Mouse (Mus musculus) lung, embryonic 16.5 days (tissue): ENCODE results near the gene Magt1. TPM values are rescaled to one million over a fixed set of nuclear protein-coding genes. Genes with fewer than 3 reads are reported as not detected.
A peak's percentile ranks its signal among the peaks of the same experiment; 100 is the strongest.
"Not testable (repeated sequence)": the region's sequence is repeated elsewhere in the genome, so short reads cannot be mapped to it uniquely, and the experiment has no call there.

Source experiments
- ATAC-seq: fragments of 200-750 bp; cut with Nextera tagmentation; 2 replicates; pipeline ENCODE4 v1.8.0; 2017; ENCODE audit warnings: low read depth, mild to moderate bottlenecking, moderate library complexity
- H3K27ac ChIP-seq: fragments of 300-500 bp; sonication (generic); 2 replicates; pipeline ENCODE4 v1.5.1; 2014; ENCODE audit warnings: mild to moderate bottlenecking, control low read depth, low read length
- H3K27me3 ChIP-seq: fragments of 300-500 bp; sonication (generic); 2 replicates; pipeline ENCODE4 v1.6.1; 2014; ENCODE audit warnings: low read depth, low read length, mixed read lengths; ENCODE audit not compliant: control insufficient read depth, insufficient read depth
- H3K36me3 ChIP-seq: fragments of 300-500 bp; sonication (generic); 2 replicates; pipeline ENCODE4 v1.6.1; 2014; ENCODE audit warnings: low read length; ENCODE audit not compliant: control insufficient read depth, insufficient read depth
- H3K4me1 ChIP-seq: fragments of 300-500 bp; sonication (generic); replicated peaks from 2 replicates; pipeline ENCODE4 v1.6.1; 2014; ENCODE audit warnings: low read length, mixed read lengths; ENCODE audit not compliant: control insufficient read depth, insufficient read depth
- H3K4me2 ChIP-seq: fragments of 300-500 bp; sonication (generic); 2 replicates; pipeline ENCODE4 v1.6.1; 2014; ENCODE audit warnings: low read depth, low read length, control low read depth
- H3K4me3 ChIP-seq: fragments of 300-500 bp; sonication (generic); 2 replicates; pipeline ENCODE4 v1.5.1; 2014; ENCODE audit warnings: mild to moderate bottlenecking, low read length, control low read depth
- H3K9ac ChIP-seq: fragments of 300-500 bp; sonication (generic); 2 replicates; pipeline ENCODE4 v1.6.1; 2014; ENCODE audit warnings: low read length, control low read depth
- H3K9me3 ChIP-seq: fragments of 300-500 bp; sonication (generic); 2 replicates; pipeline ENCODE4 v1.6.1; 2016; ENCODE audit warnings: low read length; ENCODE audit not compliant: control insufficient read depth
- WGBS: fragments of 180-500 bp; shearing (Covaris S2); extraction: QIAGEN DNeasy Blood & Tissue Kit; methylation state at CpG from one replicate; pipeline ENCODE4 v1.1.7; 2014; 5-methylcytosine and 5-hydroxymethylcytosine counted together
- polyA plus RNA-seq: library from polyadenylated mRNA; unstranded; fragments of >200 nt; fragmentation: Nextera tagmentation; extraction: Ambion mirVana; gene quantifications from 2 replicates; pipeline ENCODE4 v1.2.1, GENCODE M21; 2015

Magt1 gene
- polyA plus RNA-seq, 1 experiment from 2014 or later, result 67.0 TPM

DNA sequence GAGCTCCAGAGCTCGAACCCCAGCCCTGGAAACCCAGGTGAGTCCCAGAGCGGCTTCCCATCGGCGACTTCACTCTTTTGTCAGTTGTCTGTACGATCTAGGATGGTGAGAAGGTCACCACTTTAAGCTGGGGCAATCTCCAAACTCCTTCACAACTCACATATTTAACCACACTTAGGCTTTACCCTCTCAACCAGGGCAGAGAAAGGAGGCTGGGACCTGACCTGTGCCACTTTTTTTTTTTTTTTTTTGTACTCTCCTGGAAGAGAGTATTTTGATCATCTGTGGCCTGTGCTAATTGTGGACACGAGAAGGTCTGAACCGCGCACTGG is 15.6 kb upstream of the Magt1 start:
- H3K4me3 ChIP-seq, result peak overlapping the region; percentile 60
- H3K27ac ChIP-seq, result peak overlapping the region; percentile 73; the same call in 1 of the 2 replicates
- H3K4me1 ChIP-seq, result no peaks in the 10 kb centered on the region
- H3K9ac ChIP-seq, result peak overlapping the region; percentile 73
- ATAC-seq, result no peak; the same call in 1 of the 2 replicates
- 16% methylated on average over 8 of the region's 8 CpGs for WGBS
- H3K36me3 ChIP-seq, result no peaks in the 10 kb centered on the region
- H3K4me2 ChIP-seq, result peak overlapping the region; percentile 51
- no peaks in the 10 kb centered on the region for H3K9me3 ChIP-seq
- no peaks in the 10 kb centered on the region for H3K27me3 ChIP-seq

DNA sequence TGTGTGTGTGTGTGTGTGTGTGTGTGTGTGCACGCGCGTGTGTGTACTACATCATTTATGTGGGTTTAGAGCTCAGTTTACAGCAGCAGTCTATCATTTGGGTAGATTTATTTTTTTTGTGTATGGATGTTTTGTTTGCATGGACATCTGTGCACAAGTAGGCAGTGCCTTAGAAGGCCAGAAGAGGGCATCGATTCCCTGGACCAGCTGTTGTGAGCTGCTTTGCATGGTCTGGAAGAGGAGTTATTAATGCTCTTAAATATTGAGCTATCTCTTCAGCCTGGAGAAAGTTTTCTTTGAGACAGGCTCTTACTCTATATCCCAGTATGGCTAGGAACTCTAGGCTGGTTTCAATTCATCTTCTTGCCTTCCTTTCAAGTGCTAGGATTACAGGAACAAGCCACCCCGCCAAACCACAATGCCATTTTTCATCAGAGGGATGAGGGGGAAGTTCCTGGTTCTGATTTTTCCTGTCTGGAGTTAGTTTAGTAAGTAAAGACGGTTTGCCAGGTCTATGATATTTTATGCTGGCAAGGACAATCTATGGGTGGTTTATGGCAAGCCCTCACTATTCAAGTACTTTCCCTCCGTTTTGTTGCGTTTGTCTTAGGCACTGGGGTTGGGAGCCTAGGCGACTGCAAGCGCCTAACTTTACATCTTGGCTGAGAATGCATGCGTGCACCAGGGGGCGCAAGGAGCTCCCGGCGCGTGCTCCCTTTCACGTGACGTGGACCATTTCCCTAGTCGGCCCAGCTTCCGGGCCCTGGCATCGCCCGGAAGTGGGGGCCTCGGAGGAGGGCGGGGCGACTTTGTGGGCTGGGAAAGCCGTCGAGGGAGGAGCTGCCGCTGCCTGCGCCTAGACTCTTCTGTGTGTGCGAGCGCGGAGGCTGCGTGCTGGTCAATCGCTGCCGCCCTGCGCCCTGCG is 15.0 kb upstream of the Magt1 start, which contains the start of gene Atp7a:
Atp7a (plus strand) TSS at position 859 of the 925 bp plus-strand sequence.
- Histone ChIP-seq H3K9ac (peak within 1 kb of the TSS; percentile 73), H3K9me3 (no peaks in the 10 kb centered on the region), H3K27ac (peak within 1 kb of the TSS; percentile 73; the same call in 1 of the 2 replicates), H3K4me1 (no peaks in the 10 kb centered on the region), H3K4me3 (peak within 1 kb of the TSS; percentile 60), H3K4me2 (peak within 1 kb of the TSS; percentile 51), H3K36me3 (no peaks in the 10 kb centered on the region), H3K27me3 (no peaks in the 10 kb centered on the region)
- WGBS, result 19% methylated on average over 35 of the region's 36 CpGs
- ATAC-seq, result peak; percentile 99

DNA sequence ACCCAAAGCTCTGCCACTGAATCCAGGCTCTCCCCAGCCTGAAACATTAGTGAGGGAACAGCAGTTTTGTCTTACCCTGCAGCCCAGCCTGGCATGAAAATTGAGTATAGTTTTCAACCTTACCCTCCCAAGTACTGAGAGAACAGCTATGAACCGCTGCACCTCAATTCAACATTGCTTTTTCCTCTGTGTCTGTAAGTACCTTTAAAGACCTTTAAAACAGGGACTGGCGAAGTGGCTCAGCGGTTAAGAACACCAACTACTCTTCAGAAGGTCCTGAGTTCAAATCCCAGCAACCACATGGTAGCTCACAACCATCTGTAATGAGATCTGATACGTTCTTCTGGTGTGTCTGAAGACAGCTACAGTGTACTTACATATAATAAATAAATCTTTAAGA is 5.8 kb upstream of the Magt1 start:
- Histone ChIP-seq H3K36me3 (no peaks in the 10 kb centered on the region), H3K4me1 (peaks cover 3% of the 10 kb centered on the region; the same call in 1 of the 2 replicates), H3K4me3 (no peak overlapping the region), H3K9me3 (no peaks in the 10 kb centered on the region), H3K4me2 (no peak overlapping the region), H3K27me3 (no peaks in the 10 kb centered on the region), H3K27ac (no peak overlapping the region), H3K9ac (no peak overlapping the region)
- ATAC-seq, result no peak
- WGBS, result 84% methylated on average over 4 of the region's 4 CpGs

DNA sequence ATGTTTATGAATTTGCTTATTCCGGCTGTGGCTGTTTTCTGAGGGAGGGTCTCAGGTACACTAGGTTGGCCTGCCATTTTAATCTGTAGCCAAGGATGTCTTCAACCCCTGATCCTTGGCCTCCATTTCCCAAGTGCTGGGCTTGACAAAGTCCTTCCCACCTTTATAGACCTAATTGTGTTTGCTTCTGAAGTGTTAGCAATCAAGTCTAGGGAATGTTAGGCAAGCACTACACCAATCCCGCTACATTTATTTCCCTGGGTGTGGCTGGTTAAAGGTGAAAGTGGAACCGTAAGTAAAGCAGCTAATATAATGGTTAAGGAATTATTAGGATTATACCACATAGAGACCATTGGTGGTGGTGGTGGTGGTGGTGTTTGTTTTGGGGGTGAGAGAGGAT is 5.4 kb upstream of the Magt1 start:
- Histone ChIP-seq H3K27me3 (no peaks in the 10 kb centered on the region), H3K27ac (no peak overlapping the region), H3K4me2 (peak overlapping the region; percentile 31; the same call in 1 of the 2 replicates), H3K4me1 (peaks cover 3% of the 10 kb centered on the region; the same call in 1 of the 2 replicates), H3K9me3 (no peaks in the 10 kb centered on the region), H3K36me3 (no peaks in the 10 kb centered on the region), H3K9ac (no peak overlapping the region), H3K4me3 (no peak overlapping the region)
- WGBS, result 77% methylated on average over 3 of the region's 3 CpGs
- ATAC-seq, result no peak

DNA sequence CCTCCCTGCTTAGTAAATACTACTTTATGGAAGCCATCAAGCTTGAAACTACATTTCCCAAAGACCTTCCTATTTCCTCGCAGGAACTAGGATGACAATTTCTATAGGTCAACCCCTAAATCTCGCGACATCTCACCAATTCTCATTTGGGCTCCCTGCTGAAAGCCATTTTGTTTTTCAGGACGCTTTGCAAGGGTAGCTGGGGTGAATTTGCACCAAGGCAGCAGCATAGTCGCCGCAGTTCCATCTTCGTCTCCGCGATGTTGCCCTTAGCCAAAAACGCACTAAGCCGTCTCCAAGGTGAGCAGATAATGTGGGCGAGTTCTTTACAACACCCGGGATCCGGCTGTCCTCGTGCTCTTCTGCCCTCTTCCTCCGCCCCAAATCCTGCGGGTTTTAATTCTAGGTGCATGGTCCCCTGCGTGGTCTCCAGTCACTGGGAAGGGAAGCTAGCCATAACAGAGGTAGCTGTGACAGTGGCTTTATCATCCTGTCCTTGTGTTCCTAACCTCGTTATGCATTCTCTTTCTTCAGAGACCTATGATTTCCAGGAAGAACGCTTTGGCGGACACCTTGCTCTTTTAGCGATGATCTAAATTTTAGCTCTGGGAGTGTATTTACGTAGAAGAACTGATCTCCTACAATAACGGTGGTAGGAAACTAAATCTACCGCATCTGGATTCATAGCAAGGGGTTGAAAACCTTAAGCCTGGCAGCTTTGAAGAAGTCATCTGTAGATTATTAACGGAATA is 4.0 kb upstream of the Magt1 start, which contains the start of gene Cox7b:
Cox7b (plus strand) TSS at position 130 of the 752 bp plus-strand sequence.
- no peaks in the 10 kb centered on the region for H3K27me3 ChIP-seq
- 15% methylated on average over 26 of the region's 26 CpGs for WGBS
- peak within 1 kb of the TSS; percentile 83 for H3K27ac ChIP-seq
- H3K4me1 ChIP-seq, result peaks cover 3% of the 10 kb centered on the region; the same call in 1 of the 2 replicates
- no peaks in the 10 kb centered on the region for H3K36me3 ChIP-seq
- peak within 1 kb of the TSS; percentile 70 for H3K4me3 ChIP-seq
- H3K9me3 ChIP-seq, result no peaks in the 10 kb centered on the region
- peak within 1 kb of the TSS; percentile 45 for H3K4me2 ChIP-seq
- H3K9ac ChIP-seq, result peak within 1 kb of the TSS; percentile 78
- ATAC-seq, result peak; percentile 34

DNA sequence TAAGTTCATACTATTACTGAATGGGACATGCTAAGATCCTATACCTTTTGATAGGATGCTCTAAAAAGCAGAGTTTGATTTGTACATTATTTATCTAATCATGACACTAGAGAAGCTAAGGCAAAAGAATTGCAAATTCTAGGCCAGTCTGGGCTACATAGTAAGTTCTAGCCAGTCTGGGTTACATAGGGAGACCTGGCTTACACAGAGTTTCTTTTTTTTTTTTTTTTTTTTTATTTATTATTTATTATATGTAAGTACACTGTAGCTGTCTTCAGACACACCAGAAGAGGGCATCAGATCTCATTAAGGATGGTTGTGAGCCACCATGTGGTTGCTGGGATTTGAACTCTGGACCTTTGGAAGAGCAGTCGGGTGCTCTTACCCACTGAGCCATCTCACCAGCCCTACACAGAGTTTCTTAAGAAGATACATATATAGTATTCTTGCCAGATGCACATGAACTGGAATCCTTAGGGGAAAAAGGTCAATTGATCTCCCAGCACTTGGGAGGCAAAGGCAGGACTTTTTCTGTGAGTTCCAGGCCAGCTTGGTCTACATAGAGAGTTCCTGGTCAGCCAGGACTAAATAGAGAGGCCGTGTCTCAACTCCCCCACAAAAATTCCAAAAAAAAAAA is 3.2 kb upstream of the Magt1 start:
- H3K9ac ChIP-seq, H3K36me3 ChIP-seq, H3K4me2 ChIP-seq, H3K27ac ChIP-seq, ATAC-seq, H3K4me1 ChIP-seq, H3K27me3 ChIP-seq, H3K9me3 ChIP-seq, H3K4me3 ChIP-seq: not testable (repeated sequence)
- WGBS, result 60% methylated on average over 2 of the region's 2 CpGs

DNA sequence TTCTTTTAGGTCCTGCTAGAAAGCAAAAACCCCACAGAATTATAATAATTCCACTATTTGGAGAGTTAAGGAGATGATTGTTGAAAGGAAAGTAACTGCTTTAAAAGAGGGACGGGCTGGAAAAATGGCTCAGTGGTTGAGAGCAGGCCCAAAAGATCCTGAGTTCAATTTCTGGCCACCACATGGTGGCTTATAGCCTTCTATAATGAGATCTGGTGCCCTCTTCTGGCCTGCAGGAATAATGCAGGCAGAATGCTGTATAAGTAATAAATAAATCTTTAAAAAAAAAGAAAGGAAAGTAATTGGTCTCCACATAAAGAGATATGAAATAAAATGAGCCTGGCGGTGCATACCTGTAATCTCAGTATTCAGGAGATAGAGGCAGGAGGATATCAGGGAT is 1.5 kb upstream of the Magt1 start:
- Histone ChIP-seq H3K4me2 (no peak overlapping the region), H3K4me1 (peaks cover 6% of the 10 kb centered on the region; the same call in 1 of the 2 replicates), H3K9ac (no peak overlapping the region), H3K36me3 (no peaks in the 10 kb centered on the region), H3K27me3 (no peaks in the 10 kb centered on the region), H3K4me3 (no peak overlapping the region), H3K27ac (no peak overlapping the region), H3K9me3 (no peaks in the 10 kb centered on the region)
- 44% methylated on average over 2 of the region's 2 CpGs for WGBS
- ATAC-seq, result no peak

DNA sequence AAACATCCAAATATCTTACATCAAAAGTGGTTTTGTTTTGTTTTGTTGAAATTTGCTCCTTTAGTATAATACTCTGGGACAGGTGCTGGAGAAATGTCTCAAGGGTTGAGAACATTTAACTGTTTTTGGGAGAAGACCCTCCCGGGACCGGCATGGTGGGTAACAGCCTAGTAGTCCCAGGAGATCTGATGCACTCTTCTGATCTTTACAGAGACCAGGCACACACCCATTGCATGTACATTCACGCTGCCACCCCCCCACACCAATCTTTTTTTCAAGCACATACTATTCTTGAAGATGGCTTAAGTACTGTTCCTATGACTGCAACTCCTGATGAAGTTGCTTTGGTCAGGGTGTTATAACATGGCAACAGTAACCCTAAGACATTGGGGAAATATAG is 853 bp upstream of the Magt1 start:
- WGBS, result 69% methylated on average over 3 of the region's 3 CpGs
- no peak for ATAC-seq
- Histone ChIP-seq H3K9ac (peak overlapping the region; percentile 59), H3K27me3 (no peaks in the 10 kb centered on the region), H3K27ac (peak overlapping the region; percentile 83), H3K4me1 (peaks cover 6% of the 10 kb centered on the region; the same call in 1 of the 2 replicates), H3K36me3 (no peaks in the 10 kb centered on the region), H3K9me3 (no peaks in the 10 kb centered on the region), H3K4me3 (peak overlapping the region; percentile 39), H3K4me2 (peak overlapping the region; percentile 64)
